Mouse (Mus musculus) myocyte (in vitro differentiated cells): ENCODE data around the gene Sptssb.

Experiments
- E2F4 ChIP-seq: IDR thresholded peaks from one replicate; pipeline ENCODE4 v1.6.1; 2011; ENCODE audit warnings: mild to moderate bottlenecking, control low read depth, moderate library complexity; ENCODE audit not compliant: insufficient read depth
- MAX ChIP-seq: IDR thresholded peaks from one replicate; pipeline ENCODE4 v1.6.1; 2011; ENCODE audit warnings: low read depth, mild to moderate bottlenecking, control low read depth
- MYOD1 ChIP-seq, 3 experiments: IDR thresholded peaks; one replicate each; pipeline ENCODE4 v1.6.1; 2011; ENCODE audit warnings: control low read depth in 2 of 3, low read depth in 2 of 3, mild to moderate bottlenecking in 2 of 3, moderate library complexity in 1 of 3; ENCODE audit not compliant: insufficient read length in 2 of 3, control insufficient read depth in 1 of 3
- MYOG ChIP-seq, 3 experiments: IDR thresholded peaks; one replicate each; pipeline ENCODE4 v1.6.1; 2011; ENCODE audit warnings: control low read depth in 2 of 3, low read depth in 2 of 3, mild to moderate bottlenecking in 2 of 3; ENCODE audit not compliant: insufficient read length in 2 of 3, control insufficient read depth in 1 of 3, insufficient read depth in 1 of 3
- POLR2A ChIP-seq: IDR thresholded peaks from one replicate; pipeline ENCODE4 v1.6.1; 2011; ENCODE audit warnings: low read depth, mild to moderate bottlenecking, control low read depth, moderate library complexity; ENCODE audit not compliant: insufficient read length
- POLR2AphosphoS2 ChIP-seq: IDR thresholded peaks from one replicate; pipeline ENCODE4 v1.6.1; 2011; ENCODE audit warnings: low read depth, control low read depth; ENCODE audit not compliant: insufficient read length
- TCF12 ChIP-seq: IDR thresholded peaks from one replicate; pipeline ENCODE4 v1.6.1; 2011; ENCODE audit warnings: mild to moderate bottlenecking, control low read depth; ENCODE audit not compliant: poor library complexity, insufficient read depth, severe bottlenecking
- USF1 ChIP-seq: IDR thresholded peaks from one replicate; pipeline ENCODE4 v1.6.1; 2011; ENCODE audit warnings: low read depth, mild to moderate bottlenecking, control low read depth, moderate library complexity

DNA sequence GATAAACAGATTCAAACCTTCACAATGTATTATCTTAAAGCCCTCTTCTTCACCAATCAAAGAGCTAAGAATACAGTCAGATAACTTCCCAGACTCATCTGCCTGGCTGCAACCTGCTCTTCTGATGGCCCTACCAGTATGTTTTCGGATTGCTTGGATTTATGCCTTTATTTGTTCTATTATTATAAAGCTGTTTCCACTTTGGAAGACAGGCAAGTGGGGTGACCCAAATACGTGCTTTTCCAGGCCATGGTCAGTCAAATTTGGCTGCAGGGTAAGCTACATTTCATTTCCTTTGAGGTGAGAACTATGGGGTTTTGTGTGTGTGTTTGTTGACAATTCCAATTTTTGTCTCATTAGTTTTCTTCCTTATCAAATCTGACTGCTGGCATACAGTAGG, 43.2 kb downstream of the Sptssb start:
- TF ChIP-seq POLR2A = no peak
- no peak for TF ChIP-seq E2F4
- TF ChIP-seq USF1 = no peak
- TF ChIP-seq POLR2AphosphoS2 = no peak
- TF ChIP-seq MYOG (IDR thresholded peaks at IDR 0.05; ENCODE audit: control insufficient read depth in 1 of 3, insufficient read depth in 1 of 3, insufficient read length in 2 of 3, low read depth in 2 of 3) = no peak
- TF ChIP-seq MAX = no peak
- TF ChIP-seq MYOD1 (IDR thresholded peaks at IDR 0.05; ENCODE audit: control insufficient read depth in 1 of 3, insufficient read length in 2 of 3, low read depth in 2 of 3) = no peak
- TF ChIP-seq TCF12 = no peak
